Mouse (Mus musculus): Measurements from ENCODE around the gene March6.

March6 gene

GRCm38 (mm10) chr15:31542013-31542958 is 11.4 kb upstream of the March6 start:
- DNase-seq (ENCODE audit: low spot score in 2 of 2) = no peak

GRCm38 (mm10) chr15:31540513-31540802 is 9.6 kb upstream of the March6 start:
- no peak for DNase-seq (ENCODE audit: low spot score in 2 of 2)

- no peak for DNase-seq (ENCODE audit: low spot score in 2 of 2)
Measured at GRCm38 (mm10) chr15:31539643-31540512, 9.0 kb upstream of the March6 start.

- DNase-seq (ENCODE audit: low spot score in 2 of 2) = no peak
Measured at GRCm38 (mm10) chr15:31538346-31538745, 7.5 kb upstream of the March6 start.

DNA sequence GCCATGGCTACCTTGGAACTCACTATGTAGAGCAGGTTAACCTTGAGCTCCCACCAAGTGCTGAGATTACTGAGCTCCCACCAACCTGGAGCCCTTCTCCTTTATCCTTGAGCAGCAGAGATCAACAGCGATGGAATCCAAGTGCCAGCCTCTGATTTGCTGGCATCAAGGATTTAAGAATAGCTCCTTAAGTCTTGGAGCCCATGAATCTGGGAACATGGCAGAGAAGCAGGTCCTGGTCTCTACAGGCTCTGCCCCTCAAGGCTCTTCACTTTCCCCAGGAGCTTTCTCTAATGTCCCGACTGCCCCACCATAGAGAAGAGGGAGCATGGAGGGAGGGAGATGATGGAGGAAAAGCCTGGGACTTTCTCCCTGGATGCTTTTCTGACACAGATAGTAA is 6.9 kb upstream of the March6 start:
- no peak for DNase-seq (ENCODE audit: low spot score in 2 of 2)

GRCm38 (mm10) chr15:31536051-31536737 is 5.3 kb upstream of the March6 start:
- no peak for DNase-seq (ENCODE audit: low spot score in 2 of 2)

GRCm38 (mm10) chr15:31535259-31535855 is 4.5 kb upstream of the March6 start:
- no peak for DNase-seq (ENCODE audit: low spot score in 2 of 2)

- no peak for DNase-seq (ENCODE audit: low spot score in 2 of 2)
Measured at GRCm38 (mm10) chr15:31534421-31535258, 3.8 kb upstream of the March6 start.

- no peak for DNase-seq (ENCODE audit: low spot score in 2 of 2)
Measured at GRCm38 (mm10) chr15:31533529-31533928, 2.7 kb upstream of the March6 start.

DNA sequence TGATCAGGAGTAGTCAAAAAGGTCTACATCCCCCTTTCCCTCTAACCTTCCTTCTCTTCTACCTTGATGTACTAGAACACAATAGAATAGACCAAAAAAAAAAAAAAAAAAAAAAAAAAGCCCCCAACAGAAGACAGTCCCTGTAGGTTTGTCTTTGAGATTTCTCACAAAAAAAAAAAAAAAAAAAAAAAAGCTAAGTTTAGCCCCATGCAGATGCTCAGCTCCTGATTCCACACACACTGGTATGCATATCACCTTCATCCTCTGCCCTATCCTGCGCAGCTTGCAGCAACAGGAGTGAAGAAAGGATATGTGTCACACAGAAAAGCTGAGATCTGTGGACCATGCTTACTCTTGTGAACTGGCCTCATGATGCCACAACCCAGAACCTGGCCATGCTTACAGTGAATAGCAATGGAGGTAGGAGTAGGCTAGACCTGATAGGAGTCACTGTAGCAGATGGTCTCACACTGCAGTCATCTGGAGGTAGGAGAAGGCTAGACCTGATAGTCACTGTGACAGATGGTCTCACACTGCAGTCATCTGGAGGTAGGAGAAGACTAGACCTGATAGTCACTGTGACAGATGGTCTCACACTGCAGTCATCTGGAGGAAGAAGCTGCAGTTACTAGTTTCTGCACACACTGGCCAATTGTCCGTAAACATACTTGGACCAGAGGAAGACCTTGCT is 1.6 kb upstream of the March6 start:
- DNase-seq (ENCODE audit: low spot score in 2 of 2) = no peak

DNA sequence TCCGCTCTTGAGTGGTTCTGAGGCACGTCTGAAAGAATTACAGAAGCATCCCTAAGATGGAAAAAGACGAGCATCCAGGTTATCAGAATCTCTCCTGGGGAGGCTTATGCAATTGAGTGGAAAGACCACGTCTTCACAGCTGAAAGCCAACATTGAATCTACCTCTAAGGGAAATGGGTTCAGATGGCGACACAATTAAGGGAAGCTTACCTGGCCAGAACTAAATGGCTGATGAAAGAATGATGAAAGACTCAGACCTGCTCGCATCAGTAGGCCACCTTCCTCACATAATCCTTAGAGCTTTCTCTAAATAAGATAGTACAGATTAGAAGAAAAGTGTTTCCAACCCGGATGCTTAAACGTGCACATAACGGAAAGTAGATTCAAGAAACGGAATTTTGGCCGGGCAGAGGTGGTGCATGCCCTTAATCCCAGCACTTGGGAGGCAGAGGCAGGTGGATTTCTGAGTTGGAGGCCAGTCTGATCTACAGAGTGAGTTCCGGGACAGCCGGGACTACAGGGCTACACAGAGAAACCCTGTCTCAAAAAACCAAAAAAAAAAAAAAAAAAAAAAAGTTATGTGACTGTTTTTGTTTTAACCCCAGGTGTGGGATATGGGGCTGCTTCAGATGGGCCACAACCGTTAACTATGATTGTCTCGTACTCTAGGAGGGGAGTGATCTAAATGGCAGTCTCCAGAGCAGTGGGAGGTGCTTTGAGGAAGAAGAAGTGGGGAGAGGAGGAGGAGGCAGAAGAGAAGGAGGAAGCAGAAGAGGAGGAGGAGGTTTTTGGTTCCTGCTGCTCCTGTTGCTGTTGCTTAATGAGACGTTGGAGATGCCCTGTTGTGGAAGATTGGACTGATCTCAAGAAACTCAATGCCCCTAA is 835 bp upstream of the March6 start:
- DNase-seq (ENCODE audit: low spot score in 2 of 2) = no peak

GRCm38 (mm10) chr15:31529811-31530658 is 818 bp downstream of the March6 start:
- peak; percentile 38 to 62 for DNase-seq (ENCODE audit: low spot score in 2 of 2)

GRCm38 (mm10) chr15:31529103-31529502 is 1.8 kb downstream of the March6 start:
- no peak for DNase-seq (ENCODE audit: low spot score in 2 of 2)

- DNase-seq (ENCODE audit: low spot score in 2 of 2) = no peak
Measured at GRCm38 (mm10) chr15:31528477-31528876, 2.4 kb downstream of the March6 start.

GRCm38 (mm10) chr15:31526463-31526862 is 4.4 kb downstream of the March6 start:
- DNase-seq (ENCODE audit: low spot score in 2 of 2) = no peak

GRCm38 (mm10) chr15:31519000-31519399 is 11.9 kb downstream of the March6 start:
- DNase-seq (ENCODE audit: low spot score in 2 of 2) = no peak

GRCm38 (mm10) chr15:31518371-31518770 is 12.5 kb downstream of the March6 start:
- DNase-seq (ENCODE audit: low spot score in 2 of 2) = no peak

DNA sequence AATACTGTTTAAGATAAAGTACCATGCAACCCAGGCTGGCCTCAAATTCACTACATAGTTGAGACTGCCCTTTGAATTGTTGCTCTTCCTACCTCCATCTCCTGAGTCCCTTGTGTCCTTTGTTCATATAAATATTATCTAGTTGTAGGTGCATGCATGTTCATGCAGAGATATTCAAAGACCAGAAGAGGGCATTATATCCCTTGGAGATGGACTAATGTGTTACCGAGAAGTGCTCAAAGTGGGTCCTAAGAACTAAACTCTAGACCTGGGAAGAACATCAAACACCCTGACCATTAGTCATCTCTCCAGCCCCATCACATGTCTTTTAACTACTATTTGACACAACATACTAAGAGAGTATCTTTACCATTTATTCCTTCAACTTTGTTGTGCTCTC is 13.7 kb downstream of the March6 start:
- DNase-seq (ENCODE audit: low spot score in 2 of 2) = no peak
